Mouse (Mus musculus) C2C12 (cell line): ENCODE data around the gene Ufc1. TPM values are rescaled to one million over a fixed set of nuclear protein-coding genes. Genes with fewer than 3 reads are reported as not detected.
A peak's percentile ranks its signal among the peaks of the same experiment; 100 is the strongest.
"Not testable (repeated sequence)": the region's sequence is repeated elsewhere in the genome, so short reads cannot be mapped to it uniquely, and the experiment has no call there.

Experiments used
- H3K27me3 ChIP-seq: one replicate; pipeline ENCODE4 v1.6.1; 2011; ENCODE audit not compliant: control insufficient read depth, insufficient read depth, insufficient read length
- H3K36me3 ChIP-seq: one replicate; pipeline ENCODE4 v1.6.1; 2011; ENCODE audit not compliant: control insufficient read depth, insufficient read depth
- H3K4me3 ChIP-seq: one replicate; pipeline ENCODE4 v1.5.1; 2011; ENCODE audit warnings: mild to moderate bottlenecking, control low read depth; ENCODE audit not compliant: poor library complexity, insufficient read depth, severe bottlenecking
- H3K79me2 ChIP-seq: one replicate; pipeline ENCODE4 v1.6.1; 2011; ENCODE audit not compliant: control insufficient read depth, insufficient read depth
- H3K79me3 ChIP-seq: one replicate; pipeline ENCODE4 v1.6.1; 2011; ENCODE audit warnings: low read depth, control low read depth
- H3ac ChIP-seq: one replicate; pipeline ENCODE3; 2011; ENCODE audit warnings: low read depth; ENCODE audit not compliant: control insufficient read depth, insufficient read length
- CEBPB ChIP-seq: IDR thresholded peaks from one replicate; pipeline ENCODE4 v1.6.1; 2011; ENCODE audit warnings: low read depth, mild to moderate bottlenecking, control low read depth, moderate library complexity
- CTCF ChIP-seq: IDR thresholded peaks from one replicate; pipeline ENCODE4 v1.5.1; 2011; ENCODE audit not compliant: control insufficient read depth, insufficient read depth, insufficient read length
- FOSL1 ChIP-seq: IDR thresholded peaks from one replicate; pipeline ENCODE4 v1.8.0; 2011; ENCODE audit warnings: mild to moderate bottlenecking, low read length; ENCODE audit not compliant: poor library complexity, insufficient read depth, severe bottlenecking
- MAX ChIP-seq: IDR thresholded peaks from one replicate; pipeline ENCODE4 v1.6.1; 2011; ENCODE audit warnings: mild to moderate bottlenecking, control low read depth
- MYOD1 ChIP-seq: IDR thresholded peaks from one replicate; pipeline ENCODE4 v1.6.1; 2011; ENCODE audit warnings: low read depth; ENCODE audit not compliant: control insufficient read depth, insufficient read length
- MYOG ChIP-seq: IDR thresholded peaks from one replicate; pipeline ENCODE4 v1.6.1; 2011; ENCODE audit not compliant: control insufficient read depth, insufficient read length; ENCODE audit errors: extremely low read depth
- USF1 ChIP-seq: IDR thresholded peaks from one replicate; pipeline ENCODE4 v1.6.1; 2011; ENCODE audit warnings: low read depth, mild to moderate bottlenecking, control low read depth, moderate library complexity
- polyA plus RNA-seq: library from polyadenylated mRNA; unstranded; fragments of >200 nt; fragmentation: generic; extraction: Trizol; gene quantifications from one replicate; pipeline ENCODE4 v1.2.1, GENCODE M21; 2012; ENCODE audit warnings: missing spikeins

Gene Ufc1
- polyA plus RNA-seq, 1 experiment: 100 TPM

- TF ChIP-seq MYOG: no peak
- TF ChIP-seq CEBPB: no peak
- TF ChIP-seq MAX: no peak
- no peak for TF ChIP-seq CTCF
- no peak for TF ChIP-seq MYOD1
- TF ChIP-seq USF1: no peak
- H3K79me3 ChIP-seq: peaks cover 17% of the 10 kb centered on the region
- no peak overlapping the region for H3K4me3 ChIP-seq
- H3K36me3 ChIP-seq: peaks cover 1% of the 10 kb centered on the region
- no peaks in the 10 kb centered on the region for H3K27me3 ChIP-seq
- peaks cover 28% of the 10 kb centered on the region for H3K79me2 ChIP-seq
- H3ac ChIP-seq: no peak overlapping the region
These were observed 46.2 kb downstream of the Ufc1 start for GRCm38 (mm10) chr1:171248386-171249226.

- no peak for TF ChIP-seq MYOG
- no peak for TF ChIP-seq MYOD1
- no peak for TF ChIP-seq CTCF
- TF ChIP-seq USF1: no peak
- no peak for TF ChIP-seq MAX
- no peak for TF ChIP-seq CEBPB
- no peak for TF ChIP-seq FOSL1
- H3K4me3 ChIP-seq: no peak overlapping the region
- peaks cover 19% of the 10 kb centered on the region for H3K79me3 ChIP-seq
- H3K36me3 ChIP-seq: peaks cover 7% of the 10 kb centered on the region
- no peak overlapping the region for H3ac ChIP-seq
- H3K79me2 ChIP-seq: peaks cover 35% of the 10 kb centered on the region
- no peaks in the 10 kb centered on the region for H3K27me3 ChIP-seq
These were observed 46.9 kb downstream of the Ufc1 start for GRCm38 (mm10) chr1:171247916-171248315.

- TF ChIP-seq CEBPB (no peak), MYOG (no peak), FOSL1 (no peak), MYOD1 (no peak), CTCF (no peak), USF1 (no peak), MAX (no peak)
- H3K36me3 ChIP-seq: peaks cover 7% of the 10 kb centered on the region
- peaks cover 35% of the 10 kb centered on the region for H3K79me2 ChIP-seq
- H3K27me3 ChIP-seq: no peaks in the 10 kb centered on the region
- H3K4me3 ChIP-seq: peak overlapping the region; percentile 65
- peak overlapping the region; percentile 53 for H3ac ChIP-seq
- peaks cover 19% of the 10 kb centered on the region for H3K79me3 ChIP-seq
These were observed 47.4 kb downstream of the Ufc1 start for GRCm38 (mm10) chr1:171247453-171247841.

GRCm38 (mm10) chr1:171246709-171247452 is 47.9 kb downstream of the Ufc1 start:
- peaks cover 7% of the 10 kb centered on the region for H3K36me3 ChIP-seq
- peak overlapping the region; percentile 100 for H3ac ChIP-seq
- H3K79me2 ChIP-seq: peaks cover 35% of the 10 kb centered on the region
- TF ChIP-seq MYOD1 (no peak), CTCF (peak; percentile 80), USF1 (no peak), CEBPB (no peak), MAX (peak; percentile 15), MYOG (no peak)
- peak overlapping the region; percentile 65 for H3K4me3 ChIP-seq
- H3K79me3 ChIP-seq: peaks cover 19% of the 10 kb centered on the region
- H3K27me3 ChIP-seq: no peaks in the 10 kb centered on the region

GRCm38 (mm10) chr1:171245353-171245752 is 49.5 kb downstream of the Ufc1 start:
- TF ChIP-seq CTCF (no peak), MAX (no peak), FOSL1 (no peak)
- Histone ChIP-seq H3K4me3 (no peak overlapping the region), H3ac (no peak overlapping the region), H3K79me3 (peaks cover 19% of the 10 kb centered on the region), H3K36me3 (peaks cover 7% of the 10 kb centered on the region), H3K27me3 (no peaks in the 10 kb centered on the region), H3K79me2 (peaks cover 35% of the 10 kb centered on the region)

GRCm38 (mm10) chr1:171241952-171242351 is 52.9 kb downstream of the Ufc1 start:
- not testable (repeated sequence) for H3ac ChIP-seq, H3K4me3 ChIP-seq, H3K27me3 ChIP-seq
- Histone ChIP-seq H3K36me3 (peaks cover 29% of the 10 kb centered on the region), H3K79me3 (peaks cover 19% of the 10 kb centered on the region), H3K79me2 (peaks cover 35% of the 10 kb centered on the region)
